Mouse (Mus musculus): ENCODE measurements at regions not wholly inside any gene's neighbourhood (a gene's known extent, or its start where the extent isn't known, plus 50 kb on each side); places are given as distances from the start of the nearest gene placed in this dataset.

GRCm38 (mm10) chr4:75213176-75213476, 65.0 kb downstream of the Dmac1 start:
- no peak overlapping the region for H3K4me3 ChIP-seq
- H3K36me3 ChIP-seq = no peaks in the 10 kb centered on the region
- peak overlapping the region; percentile 73 for H3K27ac ChIP-seq
- 29% methylated on average over 1 of the region's 1 CpGs for WGBS
- peak; percentile 60 for ATAC-seq (ENCODE audit: low FRiP score)
- no peaks in the 10 kb centered on the region for H3K27me3 ChIP-seq
- H3K9me3 ChIP-seq = no peaks in the 10 kb centered on the region
- H3K9ac ChIP-seq = no peak overlapping the region
- H3K4me2 ChIP-seq = no peak overlapping the region
- H3K4me1 ChIP-seq (replicated peaks) = peaks cover 6% of the 10 kb centered on the region

GRCm38 (mm10) chr4:75212396-75213175, 65.5 kb downstream of the Dmac1 start:
- Histone ChIP-seq H3K9me3 (no peaks in the 10 kb centered on the region), H3K27me3 (no peaks in the 10 kb centered on the region), H3K4me3 (no peak overlapping the region), H3K27ac (peak overlapping the region; percentile 73), H3K36me3 (no peaks in the 10 kb centered on the region), H3K9ac (no peak overlapping the region), H3K4me1 (replicated peaks) (peaks cover 6% of the 10 kb centered on the region), H3K4me2 (no peak overlapping the region)
- peak; percentile 96 for ATAC-seq (ENCODE audit: low FRiP score)

Data from hindbrain, embryonic 13.5 days (tissue).